ENCODE assay signal across 8 mouse cellular contexts in the genomic region with DNA sequence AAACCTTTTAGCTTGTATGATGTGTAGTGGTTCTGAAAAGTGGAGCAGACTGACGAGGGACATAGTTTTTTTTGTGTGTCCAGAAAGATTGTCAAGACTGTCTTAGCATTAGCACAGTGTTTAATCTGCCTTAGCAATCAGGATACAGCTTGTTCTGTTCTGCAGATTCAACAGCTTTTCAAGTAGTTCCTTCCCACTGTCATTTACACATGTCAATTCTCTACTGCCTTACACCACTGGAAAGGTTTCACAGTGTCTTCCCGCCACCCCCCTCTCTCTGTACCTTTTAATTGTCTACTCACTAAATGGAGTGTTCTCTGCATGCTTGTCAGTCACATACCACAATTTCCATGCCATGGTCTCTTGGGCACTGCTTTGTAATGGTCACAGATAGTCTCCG. TPM values are rescaled to one million over a fixed set of nuclear protein-coding genes. Genes with fewer than 3 reads are reported as not detected.
DNase-seq lines count a peak whose midpoint lies in the region; ATAC-seq and TF ChIP-seq lines count a peak whose summit lies in the region.

No protein-coding gene starts in this region.

- peak overlapping the region; percentile 70 for H3K4me2 ChIP-seq in hindbrain, postnatal 0 days (ENCODE audit: low read depth, low read length)
- H3K4me2 ChIP-seq in neural tube, embryonic 14.5 days (ENCODE audit: low read depth, low read length): peak overlapping the region; percentile 95

- H3K4me3 ChIP-seq in lung, adult 2 months (replicated peaks; ENCODE audit: extremely low read depth, low read depth, low read length): peak overlapping the region; percentile 9
- H3K4me3 ChIP-seq in hindbrain, postnatal 0 days (ENCODE audit: low read length): peak overlapping the region; percentile 97
- peak overlapping the region; percentile 91 for H3K4me3 ChIP-seq in neural tube, embryonic 14.5 days (ENCODE audit: low read depth, low read length)

- TF ChIP-seq CTCF in lung, adult 2 months (IDR thresholded peaks at IDR 0.05; ENCODE audit: insufficient read depth, low read length): no peak
- TF ChIP-seq CTCF in hindbrain, postnatal 0 days (IDR thresholded peaks at IDR 0.05; ENCODE audit: low read depth): no peak

- DNase-seq in lung, adult 2 months: no peak
- DNase-seq in lung, postnatal 36 days: no peak
- peak; percentile 9 for DNase-seq in c-Kit-negative CD71-positive TER-119-positive erythroid progenitor cells, embryonic 14.5 days (ENCODE audit: low read depth, low spot score)
- DNase-seq in hindbrain, postnatal 0 days (ENCODE audit: low spot score): no peak
- DNase-seq in right cerebral cortex, postnatal 25 days: no peak
- DNase-seq in kidney, postnatal 25 days: no peak
- no peak for DNase-seq in frontal cortex, postnatal 36 days (ENCODE audit: low spot score in 2 of 2)

- peak overlapping the region; percentile 81 for H3K9ac ChIP-seq in hindbrain, postnatal 0 days (replicated peaks; ENCODE audit: low read length)
- H3K9ac ChIP-seq in neural tube, embryonic 14.5 days (replicated peaks; ENCODE audit: low read depth, low read length): peak overlapping the region; percentile 21; the same call in 1 of the 2 replicates

- 23% methylated on average over 3 of the region's 3 CpGs for WGBS in lung, adult 2 months
- WGBS in hindbrain, postnatal 0 days: 3% methylated on average over 3 of the region's 3 CpGs
- WGBS in neural tube, embryonic 14.5 days: 8% methylated on average over 3 of the region's 3 CpGs

- no peaks in the 10 kb centered on the region for H3K27me3 ChIP-seq in hindbrain, postnatal 0 days (ENCODE audit: insufficient read depth, low read length)
- H3K27me3 ChIP-seq in neural tube, embryonic 14.5 days (ENCODE audit: control insufficient read depth, insufficient read depth, low read length): no peaks in the 10 kb centered on the region

- no peak overlapping the region for H3K27ac ChIP-seq in hindbrain, postnatal 0 days
- no peak overlapping the region for H3K27ac ChIP-seq in neural tube, embryonic 14.5 days (ENCODE audit: low read depth, low read length)

- peaks cover 3% of the 10 kb centered on the region; the same call in 1 of the 2 replicates for H3K4me1 ChIP-seq in lung, adult 2 months (ENCODE audit: control insufficient read depth, insufficient read depth, low read length)
- H3K4me1 ChIP-seq in hindbrain, postnatal 0 days (ENCODE audit: insufficient read depth, low read length): peaks cover 4% of the 10 kb centered on the region; the same call in 1 of the 2 replicates
- H3K4me1 ChIP-seq in neural tube, embryonic 14.5 days (ENCODE audit: control insufficient read depth, insufficient read depth, low read length): peaks cover 16% of the 10 kb centered on the region; the same call in 1 of the 2 replicates

- no peaks in the 10 kb centered on the region for H3K9me3 ChIP-seq in hindbrain, postnatal 0 days (ENCODE audit: low read length)
- H3K9me3 ChIP-seq in neural tube, embryonic 14.5 days (ENCODE audit: control insufficient read depth, low read length): no peaks in the 10 kb centered on the region

- peaks cover 7% of the 10 kb centered on the region; the same call in 1 of the 2 replicates for H3K36me3 ChIP-seq in hindbrain, postnatal 0 days (ENCODE audit: insufficient read depth, low read length)
- H3K36me3 ChIP-seq in neural tube, embryonic 14.5 days (ENCODE audit: control insufficient read depth, insufficient read depth, low read length): peaks cover 3% of the 10 kb centered on the region; the same call in 1 of the 2 replicates

- TF ChIP-seq POLR2A in lung, adult 2 months (IDR thresholded peaks at IDR 0.05; ENCODE audit: borderline replicate concordance, extremely low read depth, low read depth, low read length): no peak

- no peak for ATAC-seq in hindbrain, postnatal 0 days
- no peak for ATAC-seq in neural tube, embryonic 14.5 days (ENCODE audit: low read depth)

RNA-seq across cellular contexts. Expression of gene Nudt6, which starts 1.2 kb away (rescaled TPM):
- polyA plus RNA-seq in lung, adult 2 months (2012; rRNA removed): 11.1 TPM in 2 replicates
- 0.93 and 2.1 TPM in 2 replicates for total RNA-seq in hindbrain, postnatal 0 days (2014; rRNA removed)
- 8.7 and 10.1 TPM in 2 replicates for polyA plus RNA-seq in hindbrain, postnatal 0 days (2015; fragmentation: Nextera tagmentation; extraction: Ambion mirVana)
- polyA plus RNA-seq in neural tube, embryonic 14.5 days (2014; fragmentation: Nextera tagmentation; extraction: Ambion mirVana): 8.4 and 8.6 TPM in 2 replicates

RNA-seq across cellular contexts. Expression of gene Spata5, which starts 1.5 kb away (rescaled TPM):
- polyA plus RNA-seq in lung, adult 2 months (2012; rRNA removed): 0.92 and 2.4 TPM in 2 replicates
- 12.2 and 13.2 TPM in 2 replicates for total RNA-seq in hindbrain, postnatal 0 days (2014; rRNA removed)
- polyA plus RNA-seq in hindbrain, postnatal 0 days (2015; fragmentation: Nextera tagmentation; extraction: Ambion mirVana): 18.8 and 22.9 TPM in 2 replicates
- 30.8 and 32.4 TPM in 2 replicates for polyA plus RNA-seq in neural tube, embryonic 14.5 days (2014; fragmentation: Nextera tagmentation; extraction: Ambion mirVana)

Comparison
In these comparisons a context has a peak if more than half of its experiments do, and no peak if none do; other contexts are left out.
1. H3K4me3 ChIP-seq: peak in every context shown above with its lines; median percentile 97 in hindbrain, postnatal 0 days; 91 in neural tube, embryonic 14.5 days; 9 in lung, adult 2 months.